Mouse (Mus musculus) left cerebral cortex, adult 2 months (tissue): Measurements from ENCODE around the gene Elovl7. TPM values are rescaled to one million over a fixed set of nuclear protein-coding genes. Genes with fewer than 3 reads are reported as not detected.

ENCODE experiments used
- DNase-seq, 2 experiments: peaks; one replicate each; pipeline ENCODE4 v3.0.0; 2021 to 2022; ENCODE audit warnings: low spot score in 2 of 2, mixed read lengths in 1 of 2; ENCODE audit errors: extremely low spot score in 1 of 2
- H3K27ac ChIP-seq: fragments of 200-600 bp; 2 replicates; pipeline ENCODE4 v1.8.1; 2022
- H3K4me3 ChIP-seq: fragments of 200-600 bp; 2 replicates; pipeline ENCODE4 v1.8.1; 2022
- CTCF ChIP-seq: fragments of 200-600 bp; IDR thresholded peaks from 2 replicates; pipeline ENCODE4 v1.8.1; 2022; ENCODE audit warnings: antibody characterized with exemption, mild to moderate bottlenecking, moderate library complexity
- intact Hi-C: fragments of 180-260 bp; cut with DNase I; formaldehyde crosslinking; loops from one replicate; pipeline ENCODE4 v1.15.1; 2025
- total RNA-seq, 2 experiments: library from RNA; stranded (reverse); gene quantifications; 2 replicates each; pipeline ENCODE4 v1.2.3; 2021

Elovl7 gene
- total RNA-seq, 2 experiments from 2014 or later = 6.6 to 7.1 TPM

DNA sequence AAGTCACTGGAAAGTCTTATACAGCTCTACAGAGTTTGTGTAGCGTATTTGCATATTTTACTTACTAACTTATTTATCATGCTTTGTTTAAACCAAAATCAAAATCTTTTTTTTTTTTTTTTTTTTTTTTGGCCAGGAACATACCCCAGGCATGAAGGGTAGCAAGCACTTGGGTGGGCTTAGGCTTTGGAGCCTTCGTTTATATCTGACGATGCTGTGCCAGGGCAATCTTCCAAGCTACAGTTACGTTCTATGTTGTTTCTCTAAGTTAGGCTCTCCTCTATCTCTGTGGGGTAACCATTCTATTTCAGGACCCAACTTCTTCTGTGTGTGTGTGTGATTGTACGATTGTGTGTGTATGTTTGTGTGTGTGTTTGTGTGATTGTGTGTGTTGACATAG is 36.9 kb downstream of the Elovl7 start:
- DNase-seq = no peak
- H3K4me3 ChIP-seq = no peak overlapping the region
- TF ChIP-seq CTCF = no peak
- no peak overlapping the region for H3K27ac ChIP-seq
- intact Hi-C loops = no loop called here

DNA sequence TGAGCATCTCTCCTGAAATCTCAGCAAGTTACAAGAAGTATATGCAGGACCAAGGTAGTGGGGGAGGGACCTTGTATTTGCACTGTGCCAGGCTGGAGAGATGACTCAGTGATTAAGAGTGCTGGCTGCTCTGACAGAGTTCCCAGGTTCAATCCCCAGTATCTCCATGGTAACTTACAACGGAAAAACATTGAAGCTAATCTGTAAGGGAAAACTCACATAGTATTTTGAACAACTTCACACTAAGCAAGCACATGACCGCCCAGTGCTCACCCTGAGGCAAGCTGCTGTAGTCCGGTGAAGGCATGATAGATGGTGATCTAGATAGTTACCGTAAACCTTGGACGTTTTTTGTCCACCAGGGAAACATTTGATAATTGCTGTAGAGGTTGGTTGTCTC is 39.8 kb downstream of the Elovl7 start:
- no peak for TF ChIP-seq CTCF
- Histone ChIP-seq H3K4me3 (no peak overlapping the region), H3K27ac (no peak overlapping the region)
- intact Hi-C loops = no loop called here
- DNase-seq = no peak

DNA sequence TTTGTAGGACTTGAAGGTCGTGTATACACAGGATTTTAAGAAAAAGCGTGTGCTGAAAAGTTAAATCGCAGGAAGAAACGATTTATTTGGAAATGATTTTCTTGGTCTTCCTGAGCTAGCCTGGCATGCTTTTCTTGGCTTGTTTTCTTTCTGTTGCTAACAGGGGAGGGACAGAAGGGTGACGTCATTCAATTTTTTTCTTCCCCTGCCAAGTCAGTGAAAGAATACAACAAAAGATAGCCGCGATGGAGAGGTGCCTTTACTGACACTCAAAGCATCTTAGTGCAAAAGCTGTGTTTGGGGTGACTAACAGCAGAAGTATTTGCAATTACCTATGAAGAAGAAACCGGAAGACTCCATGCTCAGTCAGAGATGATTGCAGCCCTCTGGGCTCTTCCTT is 48.8 kb downstream of the Elovl7 start:
- Histone ChIP-seq H3K4me3 (no peak overlapping the region), H3K27ac (peak overlapping the region; percentile 40; the same call in 1 of the 2 replicates)
- no peak for TF ChIP-seq CTCF
- no peak for DNase-seq
- intact Hi-C loops = no loop called here

DNA sequence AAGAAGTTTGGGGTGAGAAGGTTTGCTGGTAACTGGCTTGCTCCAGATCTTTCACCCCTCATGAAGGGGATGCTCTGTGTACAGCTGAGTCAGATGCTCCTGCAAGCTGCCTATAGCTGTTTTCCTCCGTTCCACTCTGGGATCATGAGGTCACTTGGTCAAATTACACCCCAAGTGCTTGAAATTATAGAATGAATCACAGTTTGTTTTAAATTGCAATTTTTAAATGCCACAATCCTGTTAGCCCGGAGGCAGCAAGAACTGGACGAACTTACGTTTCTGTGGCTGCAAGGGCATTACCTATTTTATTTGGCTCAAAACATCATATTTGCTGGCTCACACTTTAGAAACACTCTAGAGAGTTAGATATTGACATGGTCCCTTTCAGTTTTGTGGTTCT is 51.2 kb downstream of the Elovl7 start:
- TF ChIP-seq CTCF = no peak
- intact Hi-C loops = no loop called here

DNA sequence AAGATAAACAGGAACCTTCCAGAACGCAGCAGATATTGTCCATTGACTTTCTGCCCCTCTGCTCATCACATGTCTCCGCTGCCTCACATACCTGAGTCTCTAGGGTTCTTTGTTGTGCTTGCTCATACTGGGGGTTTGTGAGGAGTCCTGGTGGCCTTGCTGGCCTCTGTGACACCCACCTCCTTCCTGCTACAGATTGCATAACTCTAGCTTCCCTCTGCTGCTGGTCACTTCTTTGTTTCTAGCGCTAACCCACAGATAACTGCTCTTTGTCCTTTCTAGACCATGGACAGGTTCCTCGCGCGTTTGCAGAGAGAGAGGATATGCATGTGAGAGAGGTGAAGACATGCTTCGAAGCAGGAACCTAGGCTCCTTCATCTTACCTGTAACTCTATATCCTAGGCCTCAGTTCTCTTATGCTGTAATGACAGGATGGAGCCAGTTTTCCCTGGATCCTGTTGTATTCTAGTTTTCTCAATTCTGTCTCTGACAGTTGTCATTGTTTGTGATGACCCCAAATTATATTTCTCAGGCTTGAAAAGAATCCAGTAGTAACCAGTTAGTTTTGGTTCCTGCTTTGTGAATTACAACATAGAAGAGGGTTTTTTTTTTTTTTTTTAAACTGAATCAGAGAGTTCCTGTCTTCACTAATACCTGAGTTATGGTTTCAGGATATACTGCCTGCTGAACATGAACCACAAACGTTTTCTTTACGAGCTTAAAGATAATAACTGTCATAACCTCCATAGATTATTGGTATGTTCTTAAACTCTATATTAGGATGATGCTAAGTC is 53.8 kb downstream of the Elovl7 start:
- intact Hi-C loops = no loop called here
- TF ChIP-seq CTCF = no peak

More for the DNA sequence above, 51.2 kb downstream of the Elovl7 start:
- H3K4me3 ChIP-seq = no peak overlapping the region
- H3K27ac ChIP-seq = no peak overlapping the region
- no peak for DNase-seq

DNA sequence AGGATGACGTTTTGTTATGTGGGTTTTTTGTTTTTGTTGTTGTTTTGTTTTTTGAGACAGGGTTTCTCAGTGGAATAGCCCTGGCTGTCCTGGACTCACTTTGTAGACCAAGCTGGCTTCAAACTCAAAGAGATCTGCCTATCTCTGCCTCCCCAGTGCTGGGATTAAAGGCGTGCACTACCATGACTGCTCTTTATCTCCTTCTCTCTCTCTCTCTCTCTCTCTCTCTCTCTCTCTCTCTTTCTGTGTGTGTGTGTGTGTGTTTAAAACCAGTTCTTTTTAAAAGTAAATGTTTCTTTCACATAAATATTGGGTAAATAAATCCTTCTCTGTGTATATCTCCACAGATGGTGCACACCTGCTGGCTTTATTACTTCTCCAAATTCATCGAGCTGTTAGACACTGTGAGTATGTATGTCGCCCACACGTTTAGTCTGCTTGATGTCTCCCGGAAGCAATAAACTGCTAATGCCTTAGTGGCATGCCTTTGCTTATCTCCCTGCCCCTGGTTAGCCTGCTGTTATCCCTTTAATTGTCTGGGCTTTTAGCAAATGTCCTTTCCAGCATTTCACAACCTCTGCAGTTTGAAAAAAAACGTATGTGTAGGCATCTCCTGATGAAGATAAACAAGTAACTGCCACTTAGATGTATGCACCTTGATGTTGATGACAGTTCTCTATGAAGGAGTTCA is 57.4 kb downstream of the Elovl7 start:
- DNase-seq = no peak
- H3K4me3 ChIP-seq = no peak overlapping the region
- intact Hi-C loops = no loop called here
- TF ChIP-seq CTCF = no peak
- H3K27ac ChIP-seq = no peak overlapping the region

More for the DNA sequence above, 53.8 kb downstream of the Elovl7 start:
- no peak for DNase-seq
- Histone ChIP-seq H3K4me3 (no peak overlapping the region), H3K27ac (no peak overlapping the region)

DNA sequence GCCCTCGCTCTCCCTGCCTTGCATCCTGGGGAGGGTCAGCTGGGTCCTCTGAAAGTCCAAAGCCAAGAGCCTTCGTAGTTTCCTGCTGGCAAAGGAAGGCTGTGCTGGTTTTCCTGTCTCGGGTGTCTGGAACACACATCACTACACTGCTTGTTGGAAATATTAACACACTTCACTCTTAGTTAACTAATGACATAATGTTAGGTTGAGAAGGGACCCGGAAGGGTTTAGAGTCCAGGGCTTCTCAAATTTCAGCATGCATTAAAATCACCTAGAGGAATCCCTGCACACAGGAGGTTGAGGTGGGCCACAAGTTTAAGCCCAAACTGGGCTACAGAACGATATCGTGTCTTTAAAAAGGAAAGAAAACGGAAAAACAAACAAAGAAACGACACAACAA is 58.1 kb downstream of the Elovl7 start:
- TF ChIP-seq CTCF = no peak
- Histone ChIP-seq H3K27ac (no peak overlapping the region), H3K4me3 (no peak overlapping the region)
- DNase-seq = no peak
- intact Hi-C loops = no loop called here

DNA sequence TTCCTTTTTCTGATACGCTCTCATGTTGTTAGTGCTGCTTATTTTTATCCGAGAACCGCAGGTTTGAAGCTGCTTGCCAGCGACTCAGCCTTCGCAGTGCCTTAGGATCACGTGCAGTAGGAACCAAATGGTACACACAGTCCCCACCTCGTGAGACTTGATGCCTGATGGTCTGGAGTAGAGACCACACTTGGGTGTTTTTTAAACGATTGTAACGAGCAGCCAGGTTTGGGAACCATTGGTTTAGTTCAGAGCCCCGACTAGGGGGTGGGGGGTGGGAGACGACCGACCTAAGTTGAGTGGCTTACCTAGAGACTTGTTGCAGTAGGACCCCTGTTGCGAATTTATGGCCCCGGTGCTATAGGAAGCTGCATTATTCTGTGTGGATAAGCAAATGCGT is 58.8 kb downstream of the Elovl7 start:
- no peak for TF ChIP-seq CTCF
- Histone ChIP-seq H3K27ac (no peak overlapping the region), H3K4me3 (no peak overlapping the region)
- intact Hi-C loops = no loop called here
- no peak for DNase-seq

DNA sequence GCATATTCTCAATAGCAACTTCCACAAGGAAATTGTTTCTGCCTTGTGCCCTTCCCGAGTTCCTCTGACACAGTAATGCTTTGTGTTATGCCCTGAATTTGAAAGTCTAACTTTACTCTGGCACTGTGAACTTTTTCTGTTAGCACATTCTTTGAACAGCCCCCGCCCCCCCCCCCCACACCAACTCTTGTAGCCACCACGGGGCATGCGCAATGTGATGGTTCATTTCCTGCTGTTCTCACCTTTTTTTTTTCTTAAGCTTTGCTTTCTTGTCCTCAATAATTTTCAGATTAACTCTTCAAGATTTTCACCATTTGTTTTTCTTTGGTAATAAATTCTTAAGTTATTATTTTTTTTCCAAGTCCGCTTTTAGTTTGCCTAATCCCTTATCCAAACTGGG is 59.3 kb downstream of the Elovl7 start:
- intact Hi-C loops = no loop called here
- no peak for DNase-seq
- Histone ChIP-seq H3K27ac (no peak overlapping the region), H3K4me3 (no peak overlapping the region)
- no peak for TF ChIP-seq CTCF

DNA sequence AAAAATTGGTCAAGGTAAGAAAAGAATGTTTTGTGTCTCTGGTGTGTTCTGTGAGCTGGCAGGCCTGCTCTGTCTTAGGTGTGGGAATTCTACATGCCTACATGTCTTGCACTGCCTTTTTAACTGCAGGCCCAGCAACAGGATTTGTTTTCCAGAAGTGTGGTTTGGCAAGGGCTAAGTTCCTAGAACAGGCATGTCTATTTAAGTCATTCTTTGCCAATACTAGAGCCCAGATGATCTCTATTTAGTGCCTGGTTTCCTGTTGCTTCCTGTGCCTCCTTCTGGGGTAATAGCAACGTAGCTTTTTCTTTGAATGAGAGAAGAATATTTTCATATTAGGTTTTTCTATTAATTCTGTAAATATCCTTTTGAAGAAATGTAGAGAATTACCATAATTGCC is 62.4 kb downstream of the Elovl7 start:
- DNase-seq = no peak
- intact Hi-C loops = no loop called here
- no peak overlapping the region for H3K27ac ChIP-seq
- H3K4me3 ChIP-seq = no peak overlapping the region
- no peak for TF ChIP-seq CTCF

DNA sequence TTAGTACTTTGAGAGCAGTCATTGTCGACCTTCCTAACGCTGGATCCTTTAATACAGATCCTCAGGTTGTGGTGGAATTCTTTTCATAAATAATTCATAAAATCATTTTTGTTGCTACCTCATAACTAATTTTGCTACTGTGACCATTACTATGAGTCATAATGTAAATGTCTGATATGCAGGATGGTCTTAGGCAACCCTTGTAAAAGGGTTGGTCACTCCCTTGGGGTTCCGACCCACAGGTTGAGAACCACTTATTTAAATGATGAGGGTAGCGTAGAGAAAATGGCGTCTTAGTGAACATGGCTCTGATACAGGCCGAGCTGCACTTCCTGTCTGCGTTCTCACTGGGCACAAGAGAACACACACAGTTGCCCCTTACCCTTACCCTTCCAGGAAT is 63.1 kb downstream of the Elovl7 start:
- intact Hi-C loops = no loop called here
- H3K4me3 ChIP-seq = no peak overlapping the region
- TF ChIP-seq CTCF = no peak
- no peak overlapping the region for H3K27ac ChIP-seq
- DNase-seq = no peak

DNA sequence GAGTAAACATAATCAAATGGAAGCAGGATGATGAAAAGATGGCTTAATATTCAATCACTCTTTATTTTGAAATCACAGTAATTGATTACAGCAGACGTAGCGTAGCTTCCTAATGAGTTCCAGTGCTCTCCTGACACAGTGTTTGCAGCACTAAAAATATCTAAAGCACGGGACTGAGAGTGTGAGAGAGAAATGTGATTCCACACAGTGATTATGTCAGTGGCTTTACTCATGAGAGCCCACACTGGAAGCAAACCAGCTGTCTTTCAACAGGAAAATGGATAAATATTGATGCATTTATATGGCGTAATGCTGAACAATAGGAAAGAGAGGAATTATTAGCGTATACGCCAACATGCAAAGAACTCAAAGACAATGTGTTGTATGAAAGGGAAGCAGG is 64.4 kb downstream of the Elovl7 start:
- intact Hi-C loops = no loop called here
- H3K4me3 ChIP-seq = no peak overlapping the region
- no peak for TF ChIP-seq CTCF
- no peak overlapping the region for H3K27ac ChIP-seq
- no peak for DNase-seq

DNA sequence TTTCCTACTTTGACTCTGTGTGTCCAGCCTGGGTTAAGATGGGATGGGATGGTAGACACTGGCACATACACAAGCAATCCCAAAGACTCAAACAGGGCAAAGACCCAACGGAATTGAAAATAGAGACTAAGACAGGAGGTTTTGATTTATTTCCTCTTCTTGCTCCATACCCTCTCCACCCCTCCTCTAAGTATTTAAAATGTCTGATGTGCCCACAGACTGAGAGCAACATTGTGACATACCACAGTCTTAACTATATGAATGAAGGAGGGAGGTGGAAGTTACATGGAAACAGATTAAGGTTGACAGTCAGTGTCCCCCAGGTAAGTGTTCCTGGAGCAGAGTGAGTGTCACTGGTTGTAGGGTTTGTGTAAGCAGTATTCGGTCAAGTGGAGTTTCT is 70.1 kb downstream of the Elovl7 start:
- no peak for TF ChIP-seq CTCF
- intact Hi-C loops = no loop called here

More for the DNA sequence above, 70.1 kb downstream of the Elovl7 start:
- DNase-seq = no peak
- Histone ChIP-seq H3K27ac (no peak overlapping the region), H3K4me3 (no peak overlapping the region)
